Mouse (Mus musculus) megakaryocyte, adult 5-6 weeks (primary cell): Measurements from ENCODE around the gene Bco1. TPM values are rescaled to one million over a fixed set of nuclear protein-coding genes. Genes with fewer than 3 reads are reported as not detected.

ENCODE experiments used
- ATAC-seq: 2 replicates; pipeline ENCODE4 v1.8.0; 2016; ENCODE audit warnings: mild to moderate bottlenecking, inconsistent platforms; ENCODE audit not compliant: poor library complexity, severe bottlenecking
- total RNA-seq, 2 experiments: library from RNA; stranded (forward) in 1 of 2; stranded (reverse) in 1 of 2; fragments of 153-499, 151-499 nt in 1 of 2; fragments of 221-1000, 200-1000 nt in 1 of 2; gene quantifications; 2 replicates each; pipeline versions ENCODE4 v1.2.3 to v1.2.4; 2015 to 2017

Bco1 gene
- total RNA-seq, 2 experiments from 2014 or later, result not detected

- no peak for ATAC-seq
These were observed 40.7 kb downstream of the Bco1 start for GRCm38 (mm10) chr8:117136351-117136750.

DNA sequence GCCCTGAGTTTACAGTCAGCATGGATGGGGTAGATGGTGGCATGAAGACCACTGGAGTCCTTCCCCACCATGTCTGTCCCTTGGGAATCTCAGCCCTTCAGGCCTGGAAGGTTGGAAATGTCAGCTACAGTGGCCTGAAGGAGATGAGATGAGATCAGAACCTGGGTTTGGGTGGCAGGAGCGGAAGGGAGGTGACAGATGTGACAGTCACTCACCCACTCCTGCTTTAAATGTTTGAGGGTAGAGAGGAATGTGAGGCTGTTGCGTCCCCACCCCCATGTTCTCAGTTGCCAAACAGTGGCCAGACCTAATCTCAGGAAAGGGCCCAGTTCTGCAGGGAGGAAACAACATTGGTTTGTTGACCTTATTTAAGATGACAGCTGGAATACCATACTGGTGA is 41.1 kb downstream of the Bco1 start:
- ATAC-seq, result no peak

- no peak for ATAC-seq
These were observed 41.7 kb downstream of the Bco1 start for GRCm38 (mm10) chr8:117137357-117137756.

GRCm38 (mm10) chr8:117148520-117148919 is 52.9 kb downstream of the Bco1 start:
- ATAC-seq, result no peak

- ATAC-seq, result no peak
These were observed 60.5 kb downstream of the Bco1 start for GRCm38 (mm10) chr8:117156149-117156548.

- ATAC-seq, result no peak
These were observed 61.5 kb downstream of the Bco1 start for GRCm38 (mm10) chr8:117156866-117157768.

DNA sequence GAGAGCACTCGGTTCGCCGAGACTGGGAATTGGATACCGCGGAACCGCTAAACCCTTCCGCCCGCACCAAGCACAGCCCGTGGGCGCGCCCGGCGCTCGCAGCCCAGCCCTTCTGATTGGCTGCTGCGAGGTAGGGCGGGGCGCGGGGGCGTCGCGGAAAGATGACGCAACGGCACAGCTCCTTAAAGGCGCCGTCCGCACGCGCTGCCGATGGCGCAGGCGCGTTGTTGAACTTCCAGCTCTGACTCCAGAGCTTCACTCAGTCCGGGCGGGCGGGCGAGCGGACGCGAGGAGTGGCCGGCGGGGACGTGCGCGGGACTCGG is 62.1 kb downstream of the Bco1 start:
- peak; percentile 96 for ATAC-seq

- ATAC-seq, result peak; percentile 47
These were observed 62.6 kb downstream of the Bco1 start, which contains the start of gene Gan for GRCm38 (mm10) chr8:117158135-117158761. Gene Gan (plus strand): TSS chr8:117158135.

DNA sequence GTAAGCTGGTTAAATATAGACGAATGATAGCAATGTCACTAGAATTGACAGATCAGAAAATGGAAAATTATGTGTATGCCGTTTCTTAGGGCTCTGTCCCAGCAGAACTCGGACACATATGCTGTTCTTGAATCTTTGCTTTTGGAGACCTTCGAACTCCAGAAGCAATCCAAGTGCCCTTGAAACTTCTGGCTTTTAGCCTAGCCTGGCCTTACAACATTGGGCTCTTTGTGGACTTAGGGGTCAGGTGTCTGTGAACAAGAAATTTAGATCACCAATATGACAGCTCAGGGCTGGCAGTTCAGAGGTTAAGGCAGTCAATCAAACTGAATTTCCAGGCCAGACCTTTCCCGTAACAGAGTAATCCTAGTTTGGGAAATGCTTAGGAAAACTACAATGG is 63.4 kb downstream of the Bco1 start:
- ATAC-seq, result no peak

DNA sequence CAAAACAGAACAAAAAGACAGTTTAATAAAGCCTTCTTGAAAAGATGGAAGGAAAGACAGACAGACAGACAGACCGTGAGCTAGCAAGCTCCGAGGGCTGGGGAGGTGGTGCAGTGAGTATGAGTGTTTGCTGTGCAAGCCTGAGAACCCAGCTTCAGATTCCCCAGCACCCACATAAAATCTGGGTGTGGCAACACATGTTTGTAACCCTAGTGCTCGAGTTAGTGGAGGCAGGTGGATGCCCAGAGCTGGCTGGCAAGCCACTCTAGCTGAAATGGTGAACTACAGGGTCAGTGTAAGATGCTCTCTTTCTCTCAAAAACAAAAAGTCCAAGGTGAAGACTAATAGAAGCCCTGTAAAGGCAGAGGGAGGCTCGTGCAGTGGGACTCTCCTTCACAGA is 69.3 kb downstream of the Bco1 start:
- no peak for ATAC-seq

DNA sequence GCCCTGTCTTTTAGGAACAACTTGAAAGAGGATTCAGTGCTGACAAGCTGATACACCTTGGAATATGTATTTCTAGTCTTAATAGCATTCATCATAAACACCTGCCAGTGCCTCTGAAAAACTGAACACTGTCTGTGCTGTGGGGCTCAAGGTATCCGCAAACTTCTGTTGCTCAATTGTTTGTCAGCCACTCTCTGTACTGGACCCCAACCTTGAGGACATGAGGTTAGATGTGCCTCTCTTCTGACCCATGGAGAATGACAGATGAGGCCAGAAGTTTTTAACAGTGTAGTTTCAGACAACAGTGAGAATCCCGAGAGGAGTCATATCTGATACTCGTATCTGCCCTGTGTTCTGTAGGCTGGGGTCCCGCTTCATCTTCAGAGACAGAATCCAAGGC is 69.9 kb downstream of the Bco1 start:
- ATAC-seq, result no peak

DNA sequence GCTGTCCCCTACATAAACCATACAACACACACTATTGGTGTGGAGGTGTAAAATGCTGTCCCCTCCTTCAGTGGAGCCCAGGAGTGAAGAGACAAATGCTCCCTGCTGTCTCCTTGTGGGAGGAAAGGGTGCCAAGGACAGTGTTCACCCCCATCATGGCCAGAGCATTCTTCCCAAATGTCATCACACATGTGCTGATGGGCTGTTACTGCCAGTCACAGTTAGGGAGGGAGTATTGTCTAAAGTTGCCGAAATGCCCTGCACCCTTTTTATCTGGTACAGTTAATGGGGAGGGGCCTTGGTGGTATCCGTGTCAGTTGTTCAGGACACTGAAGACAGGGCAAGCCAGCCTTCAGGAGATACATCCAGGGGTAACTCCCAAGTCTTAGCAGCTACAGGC is 70.9 kb downstream of the Bco1 start:
- no peak for ATAC-seq

DNA sequence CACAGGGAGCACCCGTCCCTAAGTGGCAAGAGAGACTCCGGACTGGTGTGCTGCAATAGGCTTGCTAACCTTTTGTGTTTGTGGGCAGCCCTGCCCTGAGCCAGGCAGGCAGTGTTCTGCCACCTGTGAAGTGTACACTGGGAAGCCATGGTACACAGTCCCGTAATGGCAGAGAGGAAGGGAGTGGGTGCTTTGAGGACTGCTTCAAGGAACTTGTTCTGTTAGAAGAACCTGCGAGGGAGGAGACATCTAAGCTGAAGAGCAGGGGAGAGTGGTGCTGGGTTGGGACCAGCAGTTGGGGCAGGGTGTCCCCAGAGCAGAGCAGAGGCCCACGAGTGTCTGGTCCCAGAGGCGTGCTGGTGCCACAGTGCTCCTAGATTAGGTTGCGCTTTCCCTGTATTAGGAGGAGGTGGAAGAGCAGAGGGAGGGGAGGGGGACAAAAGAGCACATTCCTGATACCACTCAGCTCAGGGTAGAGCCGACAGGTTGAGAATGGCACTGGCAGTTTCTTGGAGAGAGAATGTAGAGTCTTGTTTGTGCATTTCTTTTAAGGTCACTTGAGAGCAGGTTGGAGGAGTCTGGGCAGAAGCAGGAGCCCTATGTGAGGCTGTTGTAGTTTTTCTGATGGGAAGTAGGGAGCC is 71.7 kb downstream of the Bco1 start:
- no peak for ATAC-seq

GRCm38 (mm10) chr8:117168378-117168777 is 72.7 kb downstream of the Bco1 start:
- no peak for ATAC-seq

DNA sequence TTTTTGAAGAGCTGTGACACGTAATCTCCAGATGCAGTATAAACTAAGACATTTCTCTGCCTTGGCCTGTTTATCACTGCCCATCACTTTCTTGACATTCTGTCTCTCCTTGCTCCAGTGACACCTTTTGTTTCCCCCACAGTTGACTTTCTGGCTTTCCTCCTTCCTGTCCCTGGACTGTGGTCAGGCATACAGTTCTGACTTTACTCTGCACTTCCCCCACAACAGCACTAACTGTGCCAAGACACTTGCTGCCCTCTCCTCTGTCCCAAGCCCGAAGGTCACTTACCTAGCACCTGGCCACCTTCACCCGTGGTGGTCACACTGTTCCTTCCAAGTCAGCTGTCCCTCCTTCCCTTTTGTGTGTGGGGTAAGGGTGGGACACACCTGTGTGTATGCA is 76.2 kb downstream of the Bco1 start:
- no peak for ATAC-seq

- ATAC-seq, result no peak
These were observed 77.2 kb downstream of the Bco1 start for GRCm38 (mm10) chr8:117172904-117173303.

GRCm38 (mm10) chr8:117173690-117174089 is 78.0 kb downstream of the Bco1 start:
- no peak for ATAC-seq

GRCm38 (mm10) chr8:117174536-117174935 is 78.9 kb downstream of the Bco1 start:
- no peak for ATAC-seq

DNA sequence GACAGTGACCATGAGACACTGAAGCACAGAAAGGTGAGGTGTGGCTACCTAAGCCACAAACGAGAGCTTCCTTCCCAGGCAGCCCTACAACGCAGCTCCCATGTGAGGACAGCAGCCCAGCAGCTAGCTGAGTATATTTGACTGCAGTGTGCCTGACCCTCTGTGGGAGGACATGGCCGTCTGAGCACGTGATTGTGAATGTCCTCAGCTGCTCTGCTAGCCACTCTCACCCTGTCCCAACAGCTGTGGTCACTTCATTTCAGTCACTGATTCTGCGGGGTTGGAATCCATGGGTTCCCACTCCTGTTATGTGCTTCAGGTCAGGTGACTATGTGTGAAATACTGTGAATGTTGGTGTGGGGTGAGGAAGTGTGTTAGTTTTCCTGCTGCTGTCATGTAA is 80.7 kb downstream of the Bco1 start:
- ATAC-seq, result no peak

- no peak for ATAC-seq
These were observed 81.6 kb downstream of the Bco1 start for GRCm38 (mm10) chr8:117177236-117177635.

- ATAC-seq, result no peak
These were observed 82.4 kb downstream of the Bco1 start for GRCm38 (mm10) chr8:117178039-117178438.

- ATAC-seq, result no peak
These were observed 83.0 kb downstream of the Bco1 start for GRCm38 (mm10) chr8:117178676-117179075.
